Mouse (Mus musculus): ENCODE data around the gene Tnc. TPM values are rescaled to one million over a fixed set of nuclear protein-coding genes. Genes with fewer than 3 reads are reported as not detected.

Gene Tnc
- total RNA-seq (2017), result not detected in 2 replicates

DNA sequence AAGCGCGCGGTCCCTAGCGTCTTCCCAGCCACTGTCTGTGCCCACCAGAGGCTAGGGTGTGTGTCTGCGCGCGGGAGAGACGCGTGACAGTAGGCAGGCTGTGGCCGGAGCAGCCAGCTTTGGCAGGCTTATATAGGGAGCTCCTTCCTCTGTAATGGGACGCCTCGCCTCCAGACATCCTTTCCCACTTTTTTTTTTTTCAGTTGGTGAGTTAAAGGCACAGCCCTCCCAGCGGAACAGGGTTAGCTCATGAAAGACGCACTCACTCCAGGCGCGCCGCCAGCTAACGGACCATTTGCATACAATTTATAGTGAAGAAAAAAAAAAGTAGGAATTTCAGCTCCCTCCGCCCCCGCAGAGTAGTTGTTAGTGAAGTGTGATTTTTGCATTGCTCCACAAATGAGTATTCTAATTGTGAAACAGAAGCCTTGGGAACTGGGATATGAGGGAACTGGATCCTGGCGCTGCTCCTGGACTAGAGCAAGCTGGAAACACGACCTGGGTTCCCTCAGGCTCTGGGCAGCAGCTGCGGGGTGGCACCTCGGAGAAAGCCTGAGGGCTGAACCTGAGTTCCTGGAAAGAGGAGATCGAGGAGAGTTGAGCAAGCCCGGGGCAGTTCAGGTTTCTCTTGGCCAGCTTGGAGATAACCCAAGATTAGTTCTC, at the start of gene Tnc:
Gene Tnc (minus strand): TSS at position 185 of the 663 bp plus-strand sequence.
- ATAC-seq (ENCODE audit: extremely low read depth, insufficient number of reproducible peaks, low FRiP score, poor library complexity, severe bottlenecking), result no peak

DNA sequence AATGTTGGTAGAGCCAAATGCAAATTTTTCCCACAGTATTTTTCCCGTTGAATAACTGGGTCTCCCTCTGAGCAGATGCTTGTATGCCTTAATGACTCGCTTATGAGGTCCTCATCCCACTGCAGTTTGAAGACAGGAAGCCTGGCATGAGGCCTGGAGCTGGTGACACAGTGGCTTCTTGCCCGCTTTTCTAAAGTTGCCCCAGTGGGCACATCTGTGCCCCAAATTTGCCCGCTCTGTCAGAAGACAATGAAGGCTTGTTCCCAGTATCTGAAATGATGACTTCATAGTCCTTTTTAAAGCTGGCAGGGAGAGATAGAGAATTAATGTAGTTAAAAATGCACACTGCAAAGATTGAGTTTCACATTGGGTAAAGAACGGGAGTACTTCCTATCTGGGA, 47.4 kb upstream of the Tnc start:
- no peak for ATAC-seq (ENCODE audit: extremely low read depth, insufficient number of reproducible peaks, low FRiP score, poor library complexity, severe bottlenecking)

DNA sequence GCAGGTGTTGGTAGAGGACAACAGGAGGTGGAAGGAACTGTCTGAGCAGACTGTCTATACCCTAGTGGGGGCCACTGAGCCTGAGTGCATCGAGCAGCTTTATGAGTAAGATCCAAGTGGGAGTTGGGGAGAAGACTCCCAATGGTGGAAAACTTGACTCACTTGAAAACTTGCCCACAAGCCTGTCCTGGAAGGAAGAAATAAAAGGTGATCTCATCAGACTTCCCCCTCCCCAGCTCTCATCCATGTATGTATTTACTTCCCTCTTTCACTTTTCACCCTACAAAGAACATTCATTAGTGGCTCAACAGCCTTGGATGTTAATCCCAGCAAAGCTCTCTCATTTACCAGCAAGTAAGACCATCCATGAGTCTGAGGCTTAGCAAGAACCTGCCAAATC, 46.0 kb upstream of the Tnc start:
- no peak for ATAC-seq (ENCODE audit: extremely low read depth, insufficient number of reproducible peaks, low FRiP score, poor library complexity, severe bottlenecking)

GRCm38 (mm10) chr4:64089378-64089777, 42.6 kb upstream of the Tnc start:
- no peak for ATAC-seq (ENCODE audit: extremely low read depth, insufficient number of reproducible peaks, low FRiP score, poor library complexity, severe bottlenecking)

DNA sequence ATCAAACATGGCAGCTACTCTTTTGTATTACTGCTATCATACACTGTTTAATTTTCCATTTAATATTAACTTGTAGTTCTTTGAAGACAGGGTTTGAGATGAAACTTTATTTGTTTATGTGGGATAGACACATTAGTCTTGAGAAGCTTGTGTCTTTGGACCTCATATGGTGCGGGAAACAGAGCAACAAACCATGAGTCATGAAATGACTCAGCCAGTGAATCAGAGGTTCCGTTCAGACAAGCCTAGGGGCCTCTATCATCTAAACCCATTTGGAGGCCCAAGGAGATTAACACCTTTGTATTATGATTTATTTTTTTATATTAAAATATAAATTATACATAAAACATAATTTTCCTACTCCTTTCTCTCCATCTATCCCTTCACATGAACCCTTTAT, 40.9 kb upstream of the Tnc start:
- no peak for ATAC-seq (ENCODE audit: extremely low read depth, insufficient number of reproducible peaks, low FRiP score, poor library complexity, severe bottlenecking)

- ATAC-seq (ENCODE audit: extremely low read depth, insufficient number of reproducible peaks, low FRiP score, poor library complexity, severe bottlenecking), result no peak
Measured at GRCm38 (mm10) chr4:64085993-64086567, 39.3 kb upstream of the Tnc start.

- ATAC-seq (ENCODE audit: extremely low read depth, insufficient number of reproducible peaks, low FRiP score, poor library complexity, severe bottlenecking), result no peak
Measured at GRCm38 (mm10) chr4:64083858-64084257, 37.0 kb upstream of the Tnc start.

DNA sequence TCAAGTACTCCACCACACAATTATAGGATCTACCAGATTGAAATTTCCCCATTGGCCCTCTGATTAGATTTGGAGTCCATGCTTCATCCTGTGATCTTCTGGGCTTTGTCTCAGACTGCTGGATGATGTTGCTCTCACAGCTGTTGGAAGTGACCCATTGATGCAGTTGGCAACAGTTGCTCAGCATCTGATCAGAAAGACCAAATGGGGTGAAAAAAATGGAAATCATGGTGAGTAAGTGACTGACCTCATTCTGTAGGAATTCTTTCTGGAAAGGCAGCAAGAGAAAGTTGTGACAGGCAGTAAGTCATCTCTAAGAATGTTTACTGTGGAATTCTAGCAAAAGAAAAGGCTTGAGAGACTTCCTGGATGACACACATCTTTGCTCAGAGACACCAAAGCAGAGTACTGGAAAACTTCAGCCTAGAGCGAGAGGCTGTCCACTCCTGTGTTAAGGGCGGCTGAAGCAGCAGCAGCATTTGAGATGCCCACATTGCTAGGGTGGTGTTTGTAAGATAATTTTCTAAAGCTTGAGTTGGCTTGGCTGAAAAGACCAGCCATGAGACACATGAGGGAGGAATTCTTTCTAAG, 31.3 kb upstream of the Tnc start:
- ATAC-seq (ENCODE audit: extremely low read depth, insufficient number of reproducible peaks, low FRiP score, poor library complexity, severe bottlenecking), result no peak

DNA sequence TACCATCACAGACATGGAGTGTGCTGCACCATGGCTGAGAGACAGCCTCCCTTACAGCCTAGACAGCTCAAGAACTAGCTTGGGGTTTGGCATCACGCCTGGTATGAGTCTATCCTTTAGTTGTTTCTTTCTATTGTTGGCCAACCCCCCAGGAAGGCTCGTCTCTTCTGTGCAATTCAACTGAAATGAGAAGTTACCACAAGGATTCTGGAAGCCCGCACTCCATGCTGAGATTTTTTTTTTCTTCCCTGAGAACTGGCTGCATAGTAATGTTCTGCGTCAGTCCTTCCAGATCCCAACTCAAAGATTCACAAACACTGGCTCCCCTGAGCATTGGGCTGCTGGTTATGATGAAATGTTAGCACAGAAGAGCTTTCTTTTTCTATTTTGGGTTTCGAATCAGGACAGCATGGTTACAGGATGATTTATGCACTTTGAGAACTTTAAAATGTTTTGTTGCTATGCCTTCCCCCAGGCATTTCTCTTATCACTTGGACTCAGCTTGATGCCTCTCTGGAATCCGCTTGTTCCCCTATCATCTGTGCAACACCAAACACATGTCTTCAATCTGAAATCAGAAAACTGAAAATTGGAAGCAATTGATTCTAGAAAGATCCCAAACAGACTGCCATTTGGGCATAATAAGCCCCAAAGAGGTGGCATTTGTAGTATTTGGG, 29.7 kb upstream of the Tnc start:
- no peak for ATAC-seq (ENCODE audit: extremely low read depth, insufficient number of reproducible peaks, low FRiP score, poor library complexity, severe bottlenecking)

DNA sequence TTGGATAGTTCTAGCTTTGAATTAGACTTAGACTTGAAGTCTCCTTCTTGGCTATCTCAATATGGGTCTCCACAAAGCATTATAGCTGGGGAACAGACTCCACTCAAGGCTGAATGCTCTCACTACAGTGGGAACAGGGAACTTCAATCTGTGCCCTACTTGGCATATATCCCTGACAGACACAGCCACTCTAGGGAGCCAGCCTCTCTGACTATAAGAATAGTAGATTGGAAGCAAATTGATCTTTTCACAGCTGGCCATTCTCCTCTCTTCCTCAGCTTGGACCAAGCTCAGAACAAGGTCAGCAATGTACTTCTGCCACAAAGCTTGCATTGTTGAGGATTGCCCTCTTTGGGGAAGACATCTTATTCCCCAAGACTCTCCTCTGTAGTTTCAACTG, 27.9 kb upstream of the Tnc start:
- ATAC-seq (ENCODE audit: extremely low read depth, insufficient number of reproducible peaks, low FRiP score, poor library complexity, severe bottlenecking), result no peak

GRCm38 (mm10) chr4:64067394-64067793, 20.6 kb upstream of the Tnc start:
- ATAC-seq (ENCODE audit: extremely low read depth, insufficient number of reproducible peaks, low FRiP score, poor library complexity, severe bottlenecking), result no peak

DNA sequence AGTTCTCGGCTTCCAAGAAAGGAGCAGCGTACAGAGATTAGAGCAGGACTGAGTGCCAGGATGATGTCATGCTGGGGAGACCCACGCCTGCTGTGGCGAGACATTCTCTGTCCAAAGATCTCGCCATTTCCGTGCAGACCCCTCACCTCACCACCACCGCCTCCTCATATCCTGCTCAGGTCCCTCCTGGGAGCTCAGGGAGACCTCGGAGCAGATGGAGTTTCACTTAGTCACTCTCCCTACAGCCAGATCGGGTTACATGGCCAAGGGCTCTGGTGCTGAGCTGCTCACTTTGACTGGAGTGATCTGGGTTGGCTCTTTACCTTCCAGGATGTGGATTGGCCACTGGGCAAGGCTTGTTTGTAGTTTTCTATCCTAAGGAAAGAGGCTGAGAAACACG, 18.5 kb upstream of the Tnc start:
- no peak for ATAC-seq (ENCODE audit: extremely low read depth, insufficient number of reproducible peaks, low FRiP score, poor library complexity, severe bottlenecking)

- ATAC-seq (ENCODE audit: extremely low read depth, insufficient number of reproducible peaks, low FRiP score, poor library complexity, severe bottlenecking), result no peak
Measured at GRCm38 (mm10) chr4:64058856-64059231, 12.0 kb upstream of the Tnc start.

DNA sequence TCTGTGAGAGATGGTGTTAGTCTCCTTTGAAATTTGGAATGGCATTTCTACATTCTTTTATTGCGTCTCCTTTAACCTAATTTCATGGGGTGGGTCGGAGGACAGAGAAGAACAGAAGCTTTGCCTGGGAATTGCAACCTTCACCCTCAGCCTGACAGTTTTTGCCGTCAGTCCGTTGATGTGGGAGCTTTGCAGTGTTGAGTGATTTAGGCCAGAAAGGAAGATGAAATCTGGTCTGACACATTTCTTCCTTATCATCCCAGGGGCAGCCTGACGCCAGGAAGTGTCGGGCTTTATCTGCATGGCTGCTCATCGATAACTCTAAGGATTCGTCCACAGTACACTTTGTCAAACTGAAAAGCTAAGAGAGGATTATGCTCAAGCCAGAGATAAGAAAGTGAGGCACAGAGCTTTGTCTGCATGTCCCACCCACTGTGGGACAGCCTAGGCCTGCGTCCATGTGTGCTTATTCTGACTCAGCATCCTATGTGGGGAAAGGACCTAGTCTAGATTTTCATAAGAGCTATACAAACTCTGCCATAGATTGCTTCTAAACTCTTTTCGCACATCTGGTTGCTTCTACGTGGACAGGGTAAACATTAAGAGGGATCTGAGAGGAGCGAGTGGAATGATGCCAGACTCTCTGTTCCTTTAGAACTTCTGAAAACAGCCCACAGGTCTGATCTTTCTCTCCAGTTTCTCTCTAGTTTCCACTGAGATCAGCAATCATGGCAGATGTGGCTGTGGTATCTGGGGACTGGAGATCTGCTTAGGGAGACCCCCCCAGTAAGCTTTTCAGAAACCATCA, 11.4 kb upstream of the Tnc start:
- ATAC-seq (ENCODE audit: extremely low read depth, insufficient number of reproducible peaks, low FRiP score, poor library complexity, severe bottlenecking), result no peak

GRCm38 (mm10) chr4:64048177-64048576, 1.4 kb upstream of the Tnc start:
- no peak for ATAC-seq (ENCODE audit: extremely low read depth, insufficient number of reproducible peaks, low FRiP score, poor library complexity, severe bottlenecking)

DNA sequence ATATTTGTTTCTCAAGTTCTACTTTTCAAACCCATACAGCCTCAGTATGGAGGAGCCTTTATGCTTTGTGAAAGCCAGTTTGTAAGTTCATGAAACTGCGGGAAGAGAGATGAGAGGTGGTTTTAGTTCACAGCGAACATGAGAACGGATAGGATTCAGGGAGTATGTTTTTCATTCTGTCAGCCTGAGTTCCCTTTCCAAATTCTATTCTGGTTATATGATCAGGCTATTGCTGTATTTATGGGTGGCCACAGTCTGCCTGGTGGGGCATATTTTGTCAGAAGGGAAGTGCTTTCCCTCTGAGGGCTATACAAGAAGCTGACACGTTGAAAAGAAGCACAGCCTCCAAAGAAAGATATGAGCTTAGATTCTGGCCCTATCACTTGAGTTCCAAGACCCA, 2.9 kb downstream of the Tnc start:
- ATAC-seq (ENCODE audit: extremely low read depth, insufficient number of reproducible peaks, low FRiP score, poor library complexity, severe bottlenecking), result no peak

DNA sequence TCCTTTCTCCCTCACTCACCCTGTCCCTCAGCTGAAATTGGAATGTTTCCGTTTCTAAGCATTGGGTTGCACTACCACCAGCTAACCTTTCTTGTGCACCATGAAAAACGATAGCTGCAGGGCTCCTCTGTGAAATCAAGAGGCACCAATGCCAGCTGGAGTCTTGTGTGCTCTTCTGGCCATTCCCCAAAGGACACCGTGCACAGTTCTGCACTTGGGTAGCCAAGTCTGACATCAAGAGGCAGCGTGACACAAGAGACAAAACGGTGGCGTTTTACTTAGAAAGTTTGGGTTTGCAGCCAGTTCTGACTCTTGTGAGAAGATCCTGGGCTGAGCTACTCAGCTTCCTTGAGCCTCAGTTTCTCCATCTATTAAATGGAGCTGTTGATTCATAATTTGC, 3.4 kb downstream of the Tnc start:
- no peak for ATAC-seq (ENCODE audit: extremely low read depth, insufficient number of reproducible peaks, low FRiP score, poor library complexity, severe bottlenecking)

DNA sequence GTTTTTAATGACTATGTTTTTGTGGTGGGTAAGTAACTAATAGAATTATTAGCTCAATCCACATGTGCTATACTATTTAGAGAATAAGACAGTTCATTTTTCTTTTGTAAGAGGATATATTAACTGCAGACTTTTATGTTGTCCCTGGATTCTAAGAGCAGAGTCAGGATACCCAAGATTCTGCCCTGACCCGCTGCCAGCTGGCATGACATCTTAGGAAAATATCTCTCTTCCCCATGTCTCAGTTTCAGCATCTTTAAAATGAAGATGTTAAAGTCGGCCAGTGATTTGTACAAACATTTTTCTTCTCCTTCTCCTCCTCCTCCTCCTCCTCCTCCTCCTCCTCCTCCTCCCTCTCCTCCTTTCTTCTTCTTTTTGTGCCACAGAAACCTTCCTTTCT, 7.7 kb downstream of the Tnc start:
- no peak for ATAC-seq (ENCODE audit: extremely low read depth, insufficient number of reproducible peaks, low FRiP score, poor library complexity, severe bottlenecking)

DNA sequence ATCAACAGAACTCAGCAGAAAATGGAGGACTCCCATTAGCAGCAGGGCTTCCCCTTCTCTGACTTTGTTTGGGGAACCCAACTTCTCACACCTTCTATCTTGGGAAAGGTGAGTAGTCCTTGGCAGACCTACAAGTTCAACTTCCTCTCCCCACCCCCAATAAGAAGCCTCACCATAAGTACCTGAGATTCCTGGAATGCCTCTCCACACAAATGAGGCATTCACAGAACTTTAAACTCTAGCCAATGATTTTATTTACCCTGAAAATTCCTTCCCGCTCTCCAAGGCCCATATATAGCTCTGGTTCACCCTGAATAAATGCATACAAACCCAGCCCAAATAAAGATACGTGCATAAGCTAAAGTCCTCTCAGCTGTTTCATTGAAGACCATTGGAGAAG, 9.3 kb downstream of the Tnc start:
- ATAC-seq (ENCODE audit: extremely low read depth, insufficient number of reproducible peaks, low FRiP score, poor library complexity, severe bottlenecking), result no peak

Data from neutrophil, adult 5-6 weeks (primary cell).